Mouse (Mus musculus): Measurements from ENCODE around the gene Obscn.

- no peak for TF ChIP-seq CTCF (IDR thresholded peaks at IDR 0.05; ENCODE audit: insufficient read depth, low read length)
- no peak for TF ChIP-seq POLR2A (IDR thresholded peaks at IDR 0.05; ENCODE audit: borderline replicate concordance, extremely low read depth, low read depth, low read length)
Observed at GRCm38 (mm10) chr11:59176921-59177320, 40.7 kb upstream of the Obscn start.
